Comparison of ENCODE assay signal across 11 mouse cellular contexts in genomic region chr5:147133662-147134061, GRCm38 (mm10). TPM values are rescaled to one million over a fixed set of nuclear protein-coding genes. Genes with fewer than 3 reads are reported as not detected.
A peak's percentile ranks its signal among the peaks of the same experiment; 100 is the strongest.
DNase-seq lines count a peak whose midpoint lies in the region; ATAC-seq lines count a peak whose summit lies in the region.
"Had no signal": no experiment of that assay in that cellular context is flagged by ENCODE, and none has a peak within 500 bp of the region (broad histone marks: within the 10 kb centered on the region; RNA-seq: fewer than 3 reads in every experiment).

No protein-coding gene starts in this region.

- H3K27me3 ChIP-seq in heart, embryonic 15.5 days, result no peaks in the 10 kb centered on the region
- H3K27me3 ChIP-seq in embryonic facial prominence, embryonic 11.5 days (ENCODE audit: control insufficient read depth, insufficient read depth, low read length), result no peaks in the 10 kb centered on the region
- peaks cover 29% of the 10 kb centered on the region for H3K27me3 ChIP-seq in hindbrain, embryonic 15.5 days
- H3K27me3 ChIP-seq in midbrain, embryonic 14.5 days (ENCODE audit: control insufficient read depth, insufficient read depth, low read length), result peaks cover 14% of the 10 kb centered on the region; the same call in 1 of the 2 replicates

- H3K4me1 ChIP-seq in heart, embryonic 15.5 days (replicated peaks), result 0 out of 2 replicates have a peak, but pooled peaks cover 2% of the 10 kb centered on the region
- H3K4me1 ChIP-seq in embryonic facial prominence, embryonic 11.5 days (ENCODE audit: control insufficient read depth, insufficient read depth, low read length), result no peaks in the 10 kb centered on the region
- peaks cover 13% of the 10 kb centered on the region for H3K4me1 ChIP-seq in hindbrain, embryonic 15.5 days (replicated peaks)
- H3K4me1 ChIP-seq in midbrain, embryonic 14.5 days (ENCODE audit: control insufficient read depth, insufficient read depth, low read length), result peaks cover 10% of the 10 kb centered on the region; the same call in 1 of the 2 replicates

- no peak for DNase-seq in heart, postnatal 25 days (ENCODE audit: low spot score)
- DNase-seq in embryonic facial prominence, embryonic 11.5 days (ENCODE audit: low spot score), result peak; percentile 54
- DNase-seq in midbrain, embryonic 14.5 days, result peak; percentile 40
- DNase-seq in adrenal gland, adult (ENCODE audit: inconsistent age in 2 of 2, low spot score in 1 of 2), result no peak
- no peak for DNase-seq in urinary bladder, adult 18-20 months (ENCODE audit: low spot score in 2 of 2)
- DNase-seq in spleen, postnatal 36 days (ENCODE audit: low spot score in 2 of 2), result no peak

- peak overlapping the region; percentile 35 for H3K4me3 ChIP-seq in heart, embryonic 15.5 days
- H3K4me3 ChIP-seq in embryonic facial prominence, embryonic 11.5 days (ENCODE audit: low read depth, low read length), result peak overlapping the region; percentile 1; the same call in 1 of the 2 replicates
- H3K4me3 ChIP-seq in hindbrain, embryonic 15.5 days, result peak overlapping the region; percentile 27
- H3K4me3 ChIP-seq in midbrain, embryonic 14.5 days (replicated peaks; ENCODE audit: low read depth, low read length), result 0 out of 2 replicates have a peak overlapping the region, but pooled peaks have one; percentile 3

- peak overlapping the region; percentile 58 for H3K4me2 ChIP-seq in heart, embryonic 15.5 days
- H3K4me2 ChIP-seq in embryonic facial prominence, embryonic 11.5 days (ENCODE audit: low read depth, low read length), result peak overlapping the region; percentile 24
- H3K4me2 ChIP-seq in hindbrain, embryonic 15.5 days, result peak overlapping the region; percentile 51
- peak overlapping the region; percentile 39 for H3K4me2 ChIP-seq in midbrain, embryonic 14.5 days (ENCODE audit: low read length)

- H3K9me3 ChIP-seq in heart, embryonic 15.5 days (replicated peaks), result no peaks in the 10 kb centered on the region
- no peaks in the 10 kb centered on the region for H3K9me3 ChIP-seq in embryonic facial prominence, embryonic 11.5 days (replicated peaks; ENCODE audit: control insufficient read depth, low read length)
- H3K9me3 ChIP-seq in hindbrain, embryonic 15.5 days, result no peaks in the 10 kb centered on the region
- H3K9me3 ChIP-seq in midbrain, embryonic 14.5 days (ENCODE audit: control insufficient read depth, low read length), result no peaks in the 10 kb centered on the region
- H3K9me3 ChIP-seq: G1E had no signal

- no peak for ATAC-seq in heart, embryonic 15.5 days (replicated peaks; ENCODE audit: insufficient number of reproducible peaks, insufficient read depth, low FRiP score, low read depth)
- ATAC-seq in embryonic facial prominence, embryonic 11.5 days (replicated peaks; ENCODE audit: insufficient number of reproducible peaks, low FRiP score, low TSS enrichment, low read depth), result no peak
- ATAC-seq in hindbrain, embryonic 15.5 days (ENCODE audit: low FRiP score, low read depth), result no peak
- ATAC-seq in midbrain, embryonic 14.5 days (ENCODE audit: low FRiP score, low TSS enrichment), result no peak

- H3K9ac ChIP-seq in heart, embryonic 15.5 days, result no peak overlapping the region
- H3K9ac ChIP-seq in embryonic facial prominence, embryonic 11.5 days (replicated peaks; ENCODE audit: low read length), result peak overlapping the region; percentile 20; the same call in 1 of the 2 replicates
- no peak overlapping the region for H3K9ac ChIP-seq in hindbrain, embryonic 15.5 days
- peak overlapping the region; percentile 29; the same call in 1 of the 2 replicates for H3K9ac ChIP-seq in midbrain, embryonic 14.5 days (replicated peaks; ENCODE audit: low read length)

- 17% methylated on average over 17 of the region's 17 CpGs for WGBS in heart, embryonic 15.5 days
- WGBS in embryonic facial prominence, embryonic 11.5 days, result 5% methylated on average over 17 of the region's 17 CpGs
- WGBS in hindbrain, embryonic 15.5 days, result 8% methylated on average over 17 of the region's 17 CpGs
- WGBS in midbrain, embryonic 14.5 days, result 12% methylated on average over 17 of the region's 17 CpGs

- intact Hi-C loops in heart, postnatal 25 days (cut with DNase I), result no loop called here

- H3K36me3 ChIP-seq in heart, embryonic 15.5 days, result no peaks in the 10 kb centered on the region
- H3K36me3 ChIP-seq in embryonic facial prominence, embryonic 11.5 days (replicated peaks; ENCODE audit: control insufficient read depth, insufficient read depth, low read depth, low read length), result no peaks in the 10 kb centered on the region
- H3K36me3 ChIP-seq in hindbrain, embryonic 15.5 days, result no peaks in the 10 kb centered on the region
- H3K36me3 ChIP-seq in midbrain, embryonic 14.5 days (ENCODE audit: control insufficient read depth, insufficient read depth, low read length), result no peaks in the 10 kb centered on the region
- H3K36me3 ChIP-seq: G1E had no signal

- H3K27ac ChIP-seq in heart, embryonic 15.5 days, result no peak overlapping the region
- no peak overlapping the region for H3K27ac ChIP-seq in embryonic facial prominence, embryonic 11.5 days (replicated peaks; ENCODE audit: low read depth, low read length)
- no peak overlapping the region for H3K27ac ChIP-seq in hindbrain, embryonic 15.5 days (replicated peaks)
- no peak overlapping the region for H3K27ac ChIP-seq in midbrain, embryonic 14.5 days (replicated peaks; ENCODE audit: low read depth, low read length)
- H3K27ac ChIP-seq: macrophage had no signal

RNA-seq across cellular contexts. Expression of gene Gsx1, which starts 54.8 kb away (rescaled TPM):
- polyA plus RNA-seq in heart, embryonic 15.5 days (2015; fragmentation: Nextera tagmentation; extraction: Ambion mirVana), result not detected in 2 replicates
- total RNA-seq in heart, postnatal 25 days (2021), result not detected
- polyA plus RNA-seq in embryonic facial prominence, embryonic 11.5 days (2014; fragmentation: Nextera tagmentation; extraction: Ambion mirVana), result 2.2 and 2.3 TPM in 2 replicates
- polyA plus RNA-seq in hindbrain, embryonic 15.5 days (2015; fragmentation: Nextera tagmentation; extraction: Ambion mirVana), result 7.4 and 9.3 TPM in 2 replicates
- polyA plus RNA-seq in midbrain, embryonic 14.5 days (2014; fragmentation: Nextera tagmentation; extraction: Ambion mirVana), result 5.7 and 8.6 TPM in 2 replicates
- total RNA-seq: G1E; gastrocnemius, postnatal 4 days had no signal
- polyA plus RNA-seq: G1E, macrophage had no signal

RNA-seq across cellular contexts. Expression of gene Polr1d, which starts 56.8 kb away (rescaled TPM):
- 84.3 and 85.2 TPM in 2 replicates for polyA plus RNA-seq in heart, embryonic 15.5 days (2015; fragmentation: Nextera tagmentation; extraction: Ambion mirVana)
- 10 to 100 TPM; 73.2 to 73.8 TPM for total RNA-seq in heart, postnatal 25 days (2021)
- polyA plus RNA-seq in embryonic facial prominence, embryonic 11.5 days (2014; fragmentation: Nextera tagmentation; extraction: Ambion mirVana), result 124 and 129 TPM in 2 replicates
- polyA plus RNA-seq in hindbrain, embryonic 15.5 days (2015; fragmentation: Nextera tagmentation; extraction: Ambion mirVana), result 97.8 and 104 TPM in 2 replicates
- 102 and 107 TPM in 2 replicates for polyA plus RNA-seq in midbrain, embryonic 14.5 days (2014; fragmentation: Nextera tagmentation; extraction: Ambion mirVana)

RNA-seq across cellular contexts. Expression of gene Lnx2, which starts 57.3 kb away (rescaled TPM):
- polyA plus RNA-seq in heart, embryonic 15.5 days (2015; fragmentation: Nextera tagmentation; extraction: Ambion mirVana), result 11.2 and 14.2 TPM in 2 replicates
- total RNA-seq in heart, postnatal 25 days (2021), result 10 to 100 TPM; 10.1 to 10.7 TPM
- polyA plus RNA-seq in embryonic facial prominence, embryonic 11.5 days (2014; fragmentation: Nextera tagmentation; extraction: Ambion mirVana), result 11.2 and 11.3 TPM in 2 replicates
- 4.5 and 6.5 TPM in 2 replicates for polyA plus RNA-seq in hindbrain, embryonic 15.5 days (2015; fragmentation: Nextera tagmentation; extraction: Ambion mirVana)
- 4.1 and 5.2 TPM in 2 replicates for polyA plus RNA-seq in midbrain, embryonic 14.5 days (2014; fragmentation: Nextera tagmentation; extraction: Ambion mirVana)

Comparison
In these comparisons a context has a peak if more than half of its experiments do, and no peak if none do; other contexts are left out.
1. H3K9ac ChIP-seq: peak in embryonic facial prominence, embryonic 11.5 days (single experiment) and midbrain, embryonic 14.5 days (single experiment); none in heart, embryonic 15.5 days (single experiment) and hindbrain, embryonic 15.5 days (single experiment).
2. DNase-seq: peak in embryonic facial prominence, embryonic 11.5 days (single experiment) and midbrain, embryonic 14.5 days (single experiment); none in heart, postnatal 25 days (single experiment), adrenal gland, adult (0 of 2), urinary bladder, adult 18-20 months (0 of 2) and spleen, postnatal 36 days (0 of 2).
3. Peak in every context shown above with its lines, with median percentiles within 50 percentile points of each other: H3K4me2 ChIP-seq and H3K4me3 ChIP-seq.